Mouse (Mus musculus) T-helper 1 cell (primary cell): ENCODE measurements around the gene Setd2.

Experiments used
- in situ Hi-C: fragments of 300-600 bp; cut with MboI, MseI; formaldehyde crosslinking; loops from one replicate; pipeline ENCODE4 v1.15.1; 2025; ENCODE audit warnings: high pct_unique_total_duplicates

Gene Setd2

DNA sequence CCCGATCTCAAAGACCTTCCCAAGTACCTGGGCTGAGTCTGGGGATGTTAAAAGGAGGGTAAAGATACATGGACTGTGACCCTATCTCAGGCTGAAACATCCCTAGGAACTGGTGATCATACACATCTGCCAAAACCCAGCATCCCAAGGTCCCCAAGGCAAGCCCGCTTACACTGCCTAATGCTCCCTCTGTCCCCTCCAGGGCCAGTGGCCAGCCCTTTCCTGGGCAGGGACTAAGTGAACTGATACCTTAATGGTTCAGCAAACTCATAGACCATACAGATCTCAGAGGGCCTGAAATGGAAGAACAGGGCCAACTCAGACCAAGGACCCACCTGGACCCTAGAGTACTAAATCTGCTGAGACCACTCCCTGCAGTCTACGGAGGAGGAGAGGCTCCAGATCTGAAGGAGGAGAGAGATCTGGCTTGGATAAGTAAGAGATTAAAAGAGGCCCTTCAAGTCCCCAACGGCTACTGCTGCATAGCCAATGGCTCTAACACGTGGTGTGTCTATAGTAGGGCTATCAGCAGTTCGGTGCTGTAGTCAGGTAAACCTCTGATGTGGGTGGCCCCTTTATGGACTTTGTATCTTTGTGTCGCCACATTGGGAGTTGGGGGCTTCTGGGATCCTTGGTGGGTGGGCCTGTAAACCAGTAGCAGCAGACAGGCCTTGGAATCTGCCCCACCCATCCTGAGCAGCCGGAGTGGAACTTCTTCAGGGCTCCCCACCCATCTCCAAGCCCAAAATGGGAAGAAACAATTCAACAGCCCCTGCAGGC is 91.2 kb downstream of the Setd2 start:
- in situ Hi-C loops, result no loop called here

DNA sequence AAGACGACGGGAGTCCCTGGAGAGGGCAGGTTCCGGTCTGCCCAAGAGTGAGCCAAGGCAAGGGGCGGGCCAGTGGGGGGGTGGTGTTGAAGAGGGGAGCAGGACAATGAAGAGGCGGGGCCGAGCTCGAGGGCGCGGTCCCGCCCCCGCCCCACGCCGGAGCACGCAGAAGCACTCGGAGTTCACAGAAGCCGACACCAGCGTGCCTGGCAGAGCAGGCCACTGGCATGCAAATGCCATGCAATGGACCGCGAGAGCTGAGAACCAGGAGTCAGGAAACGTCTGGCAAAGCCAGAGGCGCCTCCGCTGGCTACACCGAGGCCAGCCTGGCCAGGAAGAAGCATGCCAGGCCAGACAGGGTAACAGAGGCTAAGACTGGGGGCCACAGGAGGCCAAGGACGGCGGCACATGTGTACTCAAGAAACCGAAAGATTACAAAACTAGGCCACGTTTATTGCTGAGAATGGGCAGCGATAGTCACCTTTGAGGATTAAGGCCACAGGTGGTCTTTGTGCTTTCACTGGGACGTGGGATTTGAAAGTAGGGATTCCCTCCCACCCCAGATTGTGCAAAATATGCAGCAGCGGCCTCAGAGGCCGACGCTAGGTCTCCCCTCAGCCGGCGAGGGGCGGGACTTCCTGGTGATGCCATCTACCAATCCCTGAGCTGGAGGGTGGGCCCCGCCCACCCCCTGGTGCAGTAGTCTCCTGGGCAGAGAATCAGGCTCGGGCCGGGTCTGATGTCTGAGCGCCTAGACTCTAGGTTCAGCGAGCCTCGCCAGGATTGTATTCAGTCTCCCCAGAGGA is 92.2 kb downstream of the Setd2 start, which contains the start of gene Nradd:
TSS of gene Nradd (minus strand) at position 92 of the 806 bp plus-strand sequence.
- in situ Hi-C loops, result no loop called here

DNA sequence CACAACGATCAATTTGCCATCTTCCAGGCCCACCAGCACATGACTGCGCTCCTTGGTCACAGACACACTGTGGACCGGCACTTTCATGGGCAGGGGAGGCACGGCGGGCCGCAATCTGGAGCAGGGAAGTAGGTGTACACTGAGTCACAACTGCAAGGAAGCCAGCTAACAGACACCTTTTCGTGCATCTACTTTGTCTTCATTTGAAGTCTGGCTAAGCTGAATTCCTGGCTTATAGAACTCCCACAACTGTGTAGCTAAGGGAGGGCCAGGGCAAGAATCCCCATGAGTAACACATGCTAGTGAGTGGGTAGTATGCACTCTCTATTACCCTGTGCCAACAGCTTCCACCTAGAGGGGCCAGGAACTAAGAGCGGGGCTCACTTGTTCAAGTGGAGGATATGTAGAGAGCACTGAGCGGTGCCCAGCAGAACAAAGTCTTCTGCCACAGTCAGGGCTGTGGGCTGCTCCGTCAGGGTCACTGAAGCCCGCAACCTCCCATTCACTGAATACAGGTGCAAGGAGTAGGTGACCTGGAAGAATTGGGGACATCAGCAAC is 93.0 kb downstream of the Setd2 start:
- in situ Hi-C loops, result no loop called here

DNA sequence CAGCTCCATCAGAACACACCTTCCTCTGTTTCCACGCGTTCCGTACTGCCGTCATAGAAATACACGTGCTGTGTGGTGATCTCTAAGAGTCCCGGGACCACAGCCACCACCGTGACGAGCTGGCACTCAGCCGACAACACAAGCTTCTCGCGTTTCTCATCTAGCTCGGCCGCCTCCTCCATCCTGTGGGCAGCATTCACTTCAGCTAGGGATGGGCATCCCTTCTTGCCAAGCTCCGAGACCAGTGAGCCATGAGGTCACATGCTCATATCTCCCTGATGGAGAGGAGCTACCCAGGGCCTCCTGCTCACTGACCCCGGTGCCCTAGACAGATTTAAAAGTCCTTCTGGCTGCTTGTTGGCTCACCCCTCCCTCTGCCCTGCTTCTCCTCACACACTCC is 97.8 kb downstream of the Setd2 start:
- in situ Hi-C loops, result loop anchor here (5.0 kb wide), 1 partner anchor 82 kb away; no protein-coding TSS in a partner anchor

DNA sequence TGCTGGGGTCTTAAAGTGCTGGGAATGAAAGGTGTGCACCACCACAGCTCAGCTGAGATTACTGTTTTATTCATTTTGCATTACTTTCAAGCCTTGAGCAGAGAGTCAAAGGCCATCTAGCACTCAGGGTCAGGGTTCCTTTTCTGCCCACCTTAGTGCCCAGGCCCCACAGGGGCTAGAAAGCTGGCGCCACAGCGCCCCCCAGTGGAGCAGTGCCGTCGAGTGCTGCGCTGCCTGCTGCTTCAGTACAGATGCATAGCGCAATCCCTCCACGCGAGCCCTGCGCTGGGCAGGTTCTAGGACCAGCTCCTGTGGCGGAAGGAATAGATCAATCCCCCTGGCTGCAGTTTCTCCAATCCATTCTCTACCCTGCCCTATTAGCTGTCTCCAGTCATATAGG is 98.8 kb downstream of the Setd2 start:
- in situ Hi-C loops, result loop anchor here (5.0 kb wide), 1 partner anchor 81 kb away; no protein-coding TSS in a partner anchor

DNA sequence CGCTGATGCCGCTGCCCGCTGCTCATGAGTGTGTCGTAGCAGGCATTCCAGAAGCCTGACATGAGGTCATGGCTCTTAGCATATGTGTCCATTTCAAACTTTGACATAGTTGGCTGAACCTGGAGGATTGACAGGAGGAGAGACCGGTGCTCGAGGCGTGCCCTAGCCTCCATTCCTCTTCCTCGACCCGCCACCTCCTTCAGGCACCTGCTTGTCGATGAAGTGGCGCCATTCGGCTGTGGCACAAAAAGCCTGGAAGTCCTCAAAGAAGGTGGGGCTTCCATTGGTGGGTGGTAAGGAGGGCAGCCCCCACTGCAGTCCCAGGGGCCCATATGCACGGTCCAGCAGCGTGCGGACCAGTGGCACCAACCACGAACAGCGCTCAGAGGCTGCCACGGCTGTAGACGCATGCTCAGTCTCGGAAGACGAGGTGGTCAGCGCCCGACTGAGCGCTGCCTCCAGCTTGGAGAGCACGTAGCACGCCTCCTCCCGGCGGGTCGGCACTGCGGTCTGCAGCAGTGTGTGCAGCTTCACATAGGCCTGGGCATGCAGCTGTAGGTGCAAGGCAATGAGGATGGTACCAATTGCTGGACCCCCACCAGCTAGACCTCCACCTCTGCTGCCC is 99.4 kb downstream of the Setd2 start:
- in situ Hi-C loops, result loop anchor here (5.0 kb wide), 1 partner anchor 81 kb away; no protein-coding TSS in a partner anchor

DNA sequence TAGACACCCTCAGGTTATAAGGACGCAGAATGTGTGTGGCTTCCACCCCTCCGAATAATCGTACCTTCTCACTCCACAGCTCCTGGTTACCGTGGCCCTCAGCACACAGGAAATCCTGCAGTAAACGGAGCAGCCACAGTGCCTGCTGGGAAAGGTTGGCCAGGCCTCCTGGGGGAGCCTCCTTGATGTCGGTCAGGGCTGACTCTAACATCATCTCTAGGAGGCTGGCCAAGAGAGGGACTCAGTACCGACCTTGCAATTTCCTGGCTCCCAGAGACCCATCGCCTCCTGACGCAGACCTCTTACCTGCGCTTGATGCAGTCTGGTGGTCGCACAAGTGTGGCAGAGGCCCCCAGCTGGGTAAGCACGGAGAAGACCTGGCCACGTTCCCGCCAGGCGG is 100.3 kb downstream of the Setd2 start:
- in situ Hi-C loops, result loop anchor here (5.0 kb wide), 1 partner anchor 80 kb away; no protein-coding TSS in a partner anchor

DNA sequence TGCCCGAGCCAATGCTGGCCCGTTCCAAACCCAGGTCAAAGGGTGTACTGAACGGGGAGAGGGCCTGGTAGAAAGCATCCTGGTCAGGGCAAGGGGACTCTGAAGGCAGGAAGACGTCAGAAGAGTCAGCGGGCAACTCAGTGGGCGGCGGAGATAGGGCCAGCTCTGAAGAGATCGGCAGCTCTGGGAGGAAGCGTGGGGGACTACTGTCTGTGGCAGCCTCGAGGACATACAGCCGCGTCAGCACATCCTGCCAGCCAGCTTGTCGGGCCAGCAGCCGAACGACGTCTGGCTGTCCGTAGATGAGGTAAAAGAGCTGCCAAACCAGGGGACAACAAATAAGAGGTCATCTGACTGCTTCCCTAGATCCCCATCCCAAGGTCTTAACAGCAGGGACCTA is 101.5 kb downstream of the Setd2 start:
- in situ Hi-C loops, result loop anchor here (5.0 kb wide), 1 partner anchor 78 kb away; no protein-coding TSS in a partner anchor

DNA sequence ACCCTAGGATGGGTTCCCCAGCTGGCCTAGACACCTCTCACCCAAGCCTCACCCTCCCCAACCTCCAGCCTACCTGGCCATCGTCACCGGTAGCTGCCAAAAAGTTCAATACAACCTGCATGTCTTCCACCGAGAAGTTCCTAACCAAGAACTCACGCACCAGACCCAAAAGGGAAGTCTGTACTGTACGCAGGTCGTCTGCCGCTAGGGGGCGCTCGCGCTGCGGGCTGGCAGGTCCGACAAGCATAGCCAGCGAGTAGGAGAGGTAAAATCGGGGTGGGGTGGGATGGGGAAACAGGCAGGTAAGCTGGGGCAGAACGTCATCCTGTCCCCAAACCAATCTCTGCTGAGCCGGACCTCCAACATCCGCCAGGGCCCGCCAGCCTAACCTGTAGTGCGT is 102.8 kb downstream of the Setd2 start:
- in situ Hi-C loops, result no loop called here

DNA sequence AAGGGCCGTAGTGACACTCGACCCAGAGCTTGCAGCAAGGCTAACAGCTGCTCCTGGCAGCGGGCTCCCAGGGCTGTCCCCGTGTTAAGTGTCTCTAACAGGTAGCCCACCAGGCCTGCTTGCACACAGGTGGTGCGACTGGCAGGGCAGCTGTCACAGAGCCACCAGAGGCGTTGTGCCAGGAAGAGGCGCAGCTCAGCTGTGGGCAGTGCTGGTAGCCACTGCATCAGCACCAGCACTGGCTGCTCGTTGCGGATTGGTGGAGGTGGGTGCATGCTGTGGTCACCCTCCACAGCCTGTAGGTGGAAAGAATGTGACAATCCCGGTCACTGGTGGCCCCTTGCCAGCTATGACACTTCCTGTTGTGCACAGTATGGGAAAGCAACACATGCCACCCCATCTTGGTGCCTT is 106.2 kb downstream of the Setd2 start:
- in situ Hi-C loops, result no loop called here

DNA sequence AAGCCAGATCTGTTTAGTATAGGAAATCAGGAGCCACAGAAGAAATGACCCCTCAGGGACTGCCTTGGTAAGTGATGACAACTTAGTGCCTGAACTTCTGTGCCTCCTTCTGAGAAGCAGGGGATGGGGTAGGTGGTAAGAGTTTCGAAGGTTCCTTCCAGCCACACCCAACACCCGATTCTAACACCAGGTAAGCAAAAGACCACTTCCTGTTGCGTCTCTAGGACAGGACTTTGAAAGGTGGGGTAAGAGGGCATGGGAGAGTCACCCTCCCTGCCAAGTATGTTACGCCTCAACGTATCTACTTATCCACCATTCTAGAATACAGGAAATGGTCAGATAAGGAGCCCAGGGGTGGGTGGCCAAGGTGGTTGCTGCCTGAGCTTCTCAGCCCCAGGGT is 108.6 kb downstream of the Setd2 start:
- in situ Hi-C loops, result loop anchor here (5.0 kb wide), 1 partner anchor 51 kb away; no protein-coding TSS in a partner anchor

DNA sequence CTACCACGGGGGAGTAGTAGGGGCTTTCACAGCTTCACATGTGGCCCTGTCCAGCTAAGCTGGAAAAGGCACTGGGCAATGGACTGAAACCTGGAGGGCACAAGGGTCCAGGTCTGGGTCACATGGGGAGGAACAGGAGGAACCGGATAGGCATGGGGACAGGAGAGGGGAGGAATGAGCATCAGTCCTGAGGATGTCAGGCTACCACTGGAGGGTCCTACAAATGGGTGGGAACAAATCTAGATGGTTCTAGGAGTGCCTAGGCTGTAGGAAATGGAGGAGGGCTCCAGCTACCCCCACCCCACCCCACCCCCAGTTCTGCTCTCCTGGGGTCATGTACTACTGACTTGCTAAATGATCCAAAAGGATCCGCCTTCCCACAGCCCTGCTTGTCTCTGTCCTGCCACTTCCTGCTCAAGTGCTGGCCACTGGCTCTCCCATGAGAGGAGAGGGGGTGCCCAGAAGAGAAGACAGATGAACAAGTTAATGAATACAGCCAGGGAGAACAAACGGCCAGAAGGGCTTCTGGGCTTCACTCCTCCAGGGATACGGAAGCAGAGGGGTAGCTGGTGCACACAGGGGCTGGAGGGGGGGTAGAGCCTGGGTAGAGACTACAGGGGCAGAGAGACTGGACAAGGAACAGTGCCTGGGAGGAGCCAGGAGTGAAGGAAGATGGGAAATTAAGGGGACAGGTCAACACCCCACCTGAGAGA is 110.6 kb downstream of the Setd2 start:
- in situ Hi-C loops, result loop anchor here (5.0 kb wide), 1 partner anchor 49 kb away; no protein-coding TSS in a partner anchor

DNA sequence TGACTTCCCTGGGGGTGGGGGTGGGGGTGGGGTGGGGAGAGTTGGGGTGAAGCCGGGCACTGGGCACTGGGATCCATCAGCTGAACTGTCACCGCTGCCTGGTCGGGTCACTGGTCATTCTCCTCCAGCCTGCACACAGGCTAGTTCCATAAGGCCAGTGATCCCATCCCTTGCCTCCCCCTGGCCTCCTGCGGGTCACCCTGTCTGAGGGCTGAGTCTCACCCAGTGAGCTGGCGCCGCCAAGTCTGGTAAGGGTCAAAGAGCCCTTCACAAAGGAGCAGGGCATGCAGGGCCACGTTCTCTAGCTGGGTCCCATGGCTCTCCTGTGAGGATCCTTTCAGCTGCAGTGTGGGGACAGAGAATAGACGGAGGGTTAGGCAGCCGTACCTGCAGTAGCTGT is 111.4 kb downstream of the Setd2 start:
- in situ Hi-C loops, result loop anchor here (5.0 kb wide), 1 partner anchor 49 kb away; no protein-coding TSS in a partner anchor

DNA sequence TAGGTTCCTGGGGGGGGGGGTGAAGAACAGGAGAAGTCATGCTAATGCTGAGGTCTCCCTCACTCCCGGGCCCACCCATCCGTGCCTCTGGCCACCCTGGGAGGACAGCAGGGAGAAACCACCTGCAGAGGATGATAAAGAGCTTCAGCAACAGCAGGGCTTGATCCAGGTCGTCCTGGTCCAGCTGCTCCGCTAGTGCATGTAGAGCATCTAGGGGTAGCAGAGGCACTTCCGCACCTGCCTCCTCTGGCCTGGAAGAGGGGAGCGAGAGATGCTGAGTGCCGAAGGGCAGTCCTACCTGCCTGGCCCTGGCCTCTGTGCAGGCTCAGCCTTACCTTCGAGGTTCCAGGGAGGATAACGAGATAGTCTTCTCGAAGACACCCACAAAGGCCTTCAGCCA is 111.9 kb downstream of the Setd2 start:
- in situ Hi-C loops, result loop anchor here (5.0 kb wide), 1 partner anchor 48 kb away; no protein-coding TSS in a partner anchor

DNA sequence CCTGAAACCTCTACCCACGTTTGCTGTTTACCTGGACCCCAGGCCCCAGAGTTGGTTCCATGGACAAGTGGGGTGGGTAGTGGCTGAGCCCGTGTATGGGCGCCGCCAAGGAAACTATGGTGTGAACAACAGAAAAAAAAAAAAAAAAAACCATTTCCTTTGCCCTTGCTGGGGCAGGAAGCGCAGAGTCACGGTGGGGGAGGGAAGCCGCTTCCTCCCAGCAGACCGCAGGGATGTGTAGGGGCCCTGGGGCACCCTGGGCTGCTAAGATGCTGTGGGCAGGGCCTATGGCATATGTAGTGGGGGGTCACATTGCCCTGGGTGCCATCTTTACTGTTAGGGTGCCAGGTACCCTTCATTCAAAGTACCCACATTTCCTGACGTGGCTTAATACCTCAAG is 112.8 kb downstream of the Setd2 start:
- in situ Hi-C loops, result no loop called here

DNA sequence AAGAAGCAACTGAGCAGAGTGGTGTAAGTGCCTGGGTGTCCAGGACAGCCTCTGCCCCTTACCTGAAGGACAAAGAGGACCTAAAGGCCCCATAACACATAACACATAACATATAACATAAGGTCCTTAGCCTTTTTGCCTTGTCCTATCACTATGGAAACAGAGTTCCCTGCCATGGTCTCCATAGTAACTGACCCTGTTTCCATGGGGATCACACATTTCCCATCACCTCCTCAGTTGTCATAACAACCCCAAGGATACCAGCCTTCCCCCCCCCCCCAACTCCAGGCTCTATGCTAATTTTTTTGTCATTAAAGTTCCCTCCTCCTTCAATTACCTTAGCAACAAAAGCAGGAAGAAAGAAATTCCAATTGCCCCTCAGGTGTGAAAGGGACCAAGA is 117.4 kb downstream of the Setd2 start:
- in situ Hi-C loops, result no loop called here

DNA sequence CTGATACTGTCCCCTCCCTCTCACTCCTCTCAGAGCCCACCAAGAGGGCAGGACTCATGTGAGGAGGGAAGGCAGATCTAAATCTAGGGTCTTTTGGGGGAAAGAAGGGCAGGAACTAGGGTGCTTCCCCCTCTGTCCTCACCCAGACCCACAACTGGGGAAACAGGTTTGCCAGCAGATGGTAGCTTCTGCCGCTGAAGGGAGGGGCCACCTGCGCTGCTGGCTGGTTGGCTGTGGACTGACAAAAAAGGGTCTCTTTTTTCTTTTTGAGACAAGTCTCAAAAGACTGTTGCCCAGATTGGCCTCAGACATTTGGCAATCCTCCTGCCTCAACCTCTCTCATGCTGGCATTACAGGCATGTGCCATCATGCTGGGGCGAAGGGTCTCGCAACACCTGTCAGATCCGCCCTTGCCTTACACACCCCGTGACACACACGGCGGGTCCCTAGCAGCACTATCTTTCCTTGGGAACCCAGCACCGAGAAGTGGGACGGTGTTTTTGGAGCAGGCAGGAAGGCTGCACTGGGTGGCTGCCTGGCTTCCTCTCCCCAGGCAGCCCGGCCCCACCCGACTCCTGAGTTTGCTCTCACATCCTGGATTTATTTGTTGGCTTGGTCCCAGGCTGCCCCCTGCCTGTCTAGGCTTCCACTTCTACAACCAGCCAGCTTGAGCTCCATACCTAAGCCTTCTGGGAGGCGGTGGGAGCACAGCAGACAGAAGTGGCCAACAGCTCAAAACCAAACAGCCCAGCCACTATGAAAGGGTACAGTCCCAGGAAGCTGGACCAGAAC is 119.7 kb downstream of the Setd2 start:
- in situ Hi-C loops, result no loop called here

DNA sequence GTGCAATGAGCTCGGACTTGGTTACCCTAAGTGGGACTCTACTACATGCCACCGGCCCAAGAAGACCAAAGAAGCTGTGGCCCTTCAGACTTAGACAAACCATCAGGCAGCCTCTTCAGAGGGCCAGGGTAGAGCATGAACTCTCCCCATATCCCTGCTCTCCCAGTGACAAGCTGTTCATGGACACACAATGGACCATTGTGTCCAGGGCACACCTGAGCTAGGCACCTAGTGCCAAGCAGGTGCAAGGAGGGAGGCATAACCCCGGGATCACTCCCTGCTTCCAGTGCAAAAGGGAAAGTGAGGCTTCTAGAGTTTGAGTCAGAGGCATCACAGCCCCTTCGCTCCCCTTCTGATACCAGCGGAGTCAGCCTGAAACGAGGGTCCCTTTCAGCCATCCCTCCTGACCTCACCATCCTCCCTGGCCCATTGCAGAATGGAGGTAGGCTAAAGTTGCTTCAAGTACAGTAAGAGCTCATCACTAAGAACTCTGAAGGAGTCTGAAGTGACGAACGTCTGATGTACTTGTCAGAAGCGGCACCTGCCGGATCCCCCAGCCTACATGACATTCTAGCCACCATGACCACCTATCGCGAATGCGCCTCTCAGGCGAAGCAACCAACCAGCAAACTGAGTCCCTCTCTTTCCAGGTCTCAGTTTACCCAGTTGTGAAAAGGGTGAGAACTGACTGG is 120.7 kb downstream of the Setd2 start:
- in situ Hi-C loops, result no loop called here

DNA sequence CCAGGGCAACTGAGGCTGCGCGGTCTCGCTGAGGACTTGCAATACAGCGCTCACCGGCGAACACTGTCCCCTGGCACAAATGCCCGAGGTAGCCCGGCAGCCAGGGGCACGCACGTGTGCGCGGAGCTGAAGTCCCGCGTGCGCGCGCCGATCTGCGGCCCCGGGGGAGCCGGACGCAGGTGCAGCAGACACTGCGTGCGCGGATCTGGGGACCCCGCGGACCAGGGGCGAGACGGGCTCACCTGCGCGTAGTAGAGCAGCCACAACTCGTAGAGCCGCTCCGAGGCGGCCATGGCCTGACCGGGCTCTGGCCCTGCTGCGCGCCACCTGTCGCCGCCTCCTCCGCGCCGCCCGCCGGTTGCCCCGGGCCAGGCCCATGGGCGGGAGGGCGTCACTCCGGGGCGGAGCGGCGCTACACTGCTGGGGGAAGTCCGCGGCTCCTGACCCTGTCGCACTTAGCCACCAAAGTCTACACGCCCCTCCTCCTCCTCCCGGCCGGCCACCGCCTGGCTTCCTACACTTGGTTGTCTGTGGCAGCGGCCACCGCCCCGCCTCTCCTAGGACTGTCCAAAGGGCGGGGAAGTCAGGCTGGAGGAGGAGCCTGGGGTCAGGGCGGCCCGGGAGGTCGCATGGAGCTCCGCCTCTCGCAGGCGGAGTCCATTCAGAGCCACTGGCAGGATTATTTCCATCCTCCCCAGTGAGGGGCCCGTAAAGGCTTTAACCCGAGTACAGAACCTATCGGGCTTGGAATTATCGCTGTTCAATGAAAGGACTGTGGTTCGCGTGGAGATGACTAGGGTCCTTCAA is 121.5 kb downstream of the Setd2 start, which contains the start of gene Nbeal2:
TSS of gene Nbeal2 (minus strand) at position 507 of the 807 bp plus-strand sequence.
- in situ Hi-C loops, result no loop called here
